Mouse (Mus musculus): ENCODE measurements at regions not wholly inside any gene's neighbourhood (a gene's known extent, or its start where the extent isn't known, plus 50 kb on each side); places are given as distances from the start of the nearest gene placed in this dataset.
"Not testable (repeated sequence)": the region's sequence is repeated elsewhere in the genome, so short reads cannot be mapped to it uniquely, and the experiment has no call there.

GRCm38 (mm10) chr10:53482919-53483318, 103.2 kb upstream of the Cep85l start:
- no peak for DNase-seq

GRCm38 (mm10) chr10:53470200-53470599, 90.5 kb upstream of the Cep85l start:
- no peak for DNase-seq

GRCm38 (mm10) chr10:53469611-53470010, 89.9 kb upstream of the Cep85l start:
- DNase-seq, result peak; percentile 56

GRCm38 (mm10) chr10:53468293-53468545, 88.5 kb upstream of the Cep85l start:
- DNase-seq, result peak; percentile 65

GRCm38 (mm10) chr10:53467472-53468292, 87.9 kb upstream of the Cep85l start:
- DNase-seq, result peak; percentile 32

- DNase-seq, result peak; percentile 85
These were observed 87.1 kb upstream of the Cep85l start for GRCm38 (mm10) chr10:53466851-53467250.

- no peak for DNase-seq
These were observed 86.5 kb upstream of the Cep85l start for GRCm38 (mm10) chr10:53466261-53466660.

GRCm38 (mm10) chr10:53464581-53464980, 84.8 kb upstream of the Cep85l start:
- no peak for DNase-seq

GRCm38 (mm10) chr10:53464006-53464405, 84.3 kb upstream of the Cep85l start:
- DNase-seq, result peak; percentile 88

- DNase-seq, result no peak
These were observed 83.7 kb upstream of the Cep85l start for GRCm38 (mm10) chr10:53463471-53463870.

GRCm38 (mm10) chr10:53462449-53463308, 82.9 kb upstream of the Cep85l start:
- peak; percentile 60 for DNase-seq

GRCm38 (mm10) chr10:53461070-53461781, 81.5 kb upstream of the Cep85l start:
- DNase-seq, result peak; percentile 54

- DNase-seq, result not testable (repeated sequence)
These were observed 80.0 kb upstream of the Cep85l start for GRCm38 (mm10) chr10:53459706-53460105.

GRCm38 (mm10) chr10:53456027-53456713, 76.4 kb upstream of the Cep85l start:
- no peak for DNase-seq

GRCm38 (mm10) chr10:53444789-53445188, 65.0 kb upstream of the Cep85l start:
- no peak for DNase-seq

GRCm38 (mm10) chr10:53443443-53443842, 63.7 kb upstream of the Cep85l start:
- no peak for DNase-seq

- no peak for DNase-seq
These were observed 63.2 kb upstream of the Cep85l start for GRCm38 (mm10) chr10:53442912-53443311.

- DNase-seq, result no peak
These were observed 60.5 kb upstream of the Cep85l start for GRCm38 (mm10) chr10:53440251-53440650.

GRCm38 (mm10) chr10:53438388-53438787, 58.6 kb upstream of the Cep85l start:
- DNase-seq, result peak; percentile 37

GRCm38 (mm10) chr10:53437724-53438123, 58.0 kb upstream of the Cep85l start:
- DNase-seq, result no peak

GRCm38 (mm10) chr10:53436023-53436475, 56.3 kb upstream of the Cep85l start:
- no peak for DNase-seq

- peak; percentile 92 for DNase-seq
These were observed 55.6 kb upstream of the Cep85l start for GRCm38 (mm10) chr10:53435181-53435874.
